Mouse (Mus musculus) ES-E14 (cell line): ENCODE results near the gene Tmx2. TPM values are rescaled to one million over a fixed set of nuclear protein-coding genes. Genes with fewer than 3 reads are reported as not detected.

Experiments
- DNase-seq: peaks from one replicate; pipeline ENCODE4 v3.0.0-alpha.2; 2013; ENCODE audit warnings: low read depth, low spot score
- H3K27ac ChIP-seq: 2 replicates; pipeline ENCODE4 v1.5.1; 2012; ENCODE audit warnings: low read depth, mild to moderate bottlenecking, low read length, moderate library complexity, mixed read lengths; ENCODE audit not compliant: poor library complexity, insufficient read depth, severe bottlenecking
- H3K36me3 ChIP-seq: 2 replicates; pipeline ENCODE4 v1.6.1; 2012; ENCODE audit warnings: mild to moderate bottlenecking, low read length, moderate library complexity, mixed read lengths; ENCODE audit not compliant: control insufficient read depth, poor library complexity, insufficient read depth, severe bottlenecking
- H3K4me1 ChIP-seq, 2 experiments: fragments of 150-350 bp in 1 of 2; sonication (generic) in 1 of 2; 2 replicates each; pipeline ENCODE4 v1.6.1; 2012; ENCODE audit warnings: low read length in 2 of 2, mild to moderate bottlenecking in 1 of 2, mixed read lengths in 1 of 2; ENCODE audit not compliant: control insufficient read depth in 2 of 2, insufficient read depth in 2 of 2, poor library complexity in 1 of 2
- H3K4me3 ChIP-seq, 2 experiments: fragments of 150-350 bp in 1 of 2; sonication (generic) in 1 of 2; 2 replicates each; pipeline ENCODE4 v1.5.1; 2012; ENCODE audit warnings: low read length in 2 of 2, low read depth in 1 of 2, mild to moderate bottlenecking in 1 of 2, mixed read lengths in 1 of 2; ENCODE audit not compliant: insufficient read depth in 1 of 2, poor library complexity in 1 of 2, severe bottlenecking in 1 of 2
- H3K9ac ChIP-seq: 2 replicates; pipeline ENCODE4 v1.6.1; 2012; ENCODE audit warnings: low read depth, mild to moderate bottlenecking, low read length, mixed read lengths; ENCODE audit not compliant: poor library complexity, insufficient read depth, severe bottlenecking
- H3K9me3 ChIP-seq: fragments of 150-350 bp; sonication (generic); 2 replicates; pipeline ENCODE4 v1.6.1; 2012; ENCODE audit warnings: low read depth, mild to moderate bottlenecking, low read length; ENCODE audit not compliant: control insufficient read depth, insufficient read depth
- CHD2 ChIP-seq: IDR thresholded peaks from 2 replicates; pipeline ENCODE4 v1.6.1; 2014; ENCODE audit warnings: mild to moderate bottlenecking, low read depth, low read length, inconsistent platforms
- HCFC1 ChIP-seq: IDR thresholded peaks from 2 replicates; pipeline ENCODE4 v1.6.1; 2012; ENCODE audit warnings: low read length, inconsistent platforms, borderline replicate concordance; ENCODE audit not compliant: insufficient read depth
- MAFK ChIP-seq: IDR thresholded peaks from 2 replicates; pipeline ENCODE4 v1.6.1; 2014; ENCODE audit warnings: mild to moderate bottlenecking, low read depth, low read length, inconsistent platforms; ENCODE audit not compliant: insufficient read depth
- ZC3H11A ChIP-seq: IDR thresholded peaks from 2 replicates; pipeline ENCODE4 v1.6.1; 2012; ENCODE audit warnings: low read depth, mild to moderate bottlenecking, inconsistent platforms, low read length, borderline replicate concordance
- ZNF384 ChIP-seq: IDR thresholded peaks from 2 replicates; pipeline ENCODE4 v1.6.1; 2012; ENCODE audit warnings: low read depth, low read length, inconsistent platforms
- in situ Hi-C, 2 experiments: fragments of 600-800 bp; cut with MboI; formaldehyde crosslinking; loops; one replicate each; pipeline ENCODE4 v1.15.1; 2025; ENCODE audit warnings: low sequenced_read_pairs in 2 of 2, inconsistent platforms in 1 of 2; ENCODE audit not compliant: unreplicated experiment in 2 of 2
- total RNA-seq: library from RNA; depleted of rRNA; stranded (reverse); fragments of 300-350 nt; gene quantifications from 2 replicates; pipeline ENCODE4 v1.2.3, GENCODE M21; 2012; rRNA removed

The Tmx2 gene
- total RNA-seq, 1 experiment, result 160 TPM

GRCm38 (mm10) chr2:84626366-84626975 lies 52.5 kb downstream of the Tmx2 start:
- Histone ChIP-seq H3K9me3 (no peaks in the 10 kb centered on the region), H3K27ac (no peak overlapping the region; the same call in 1 of the 2 replicates), H3K4me1 (peaks cover 0 to 16% of the 10 kb centered on the region in 2 experiments; a peak in 2 of 4 replicates), H3K4me3 (no peak overlapping the region), H3K9ac (no peak overlapping the region; the same call in 1 of the 2 replicates), H3K36me3 (peaks cover 2% of the 10 kb centered on the region; the same call in 1 of the 2 replicates)
- DNase-seq, result no peak
- in situ Hi-C loops, result no loop called here
- TF ChIP-seq ZC3H11A, result no peak
- TF ChIP-seq MAFK, result no peak
- TF ChIP-seq CHD2, result no peak
- no peak for TF ChIP-seq ZNF384
- no peak for TF ChIP-seq HCFC1

- in situ Hi-C loops, result no loop called here
- Histone ChIP-seq H3K36me3 (peaks cover 9% of the 10 kb centered on the region), H3K9me3 (no peaks in the 10 kb centered on the region), H3K27ac (peak overlapping the region; percentile 33; the same call in 1 of the 2 replicates), H3K9ac (peak overlapping the region; percentile 13; the same call in 1 of the 2 replicates), H3K4me3 (peak overlapping the region in 1 of 2 experiments; percentile 29; a peak in 1 of 4 replicates), H3K4me1 (peaks cover 0 to 16% of the 10 kb centered on the region in 2 experiments; a peak in 2 of 4 replicates)
- no peak for DNase-seq
- TF ChIP-seq MAFK, result no peak
- no peak for TF ChIP-seq HCFC1
- no peak for TF ChIP-seq ZNF384
- no peak for TF ChIP-seq ZC3H11A
- no peak for TF ChIP-seq CHD2
Observed at GRCm38 (mm10) chr2:84624201-84624600, 54.7 kb downstream of the Tmx2 start.

GRCm38 (mm10) chr2:84623428-84624119 lies 55.4 kb downstream of the Tmx2 start:
- Histone ChIP-seq H3K4me1 (peaks cover 0 to 16% of the 10 kb centered on the region in 2 experiments; a peak in 2 of 4 replicates), H3K9ac (no peak overlapping the region; the same call in 1 of the 2 replicates), H3K4me3 (peak overlapping the region in 1 of 2 experiments; percentile 29; a peak in 1 of 4 replicates), H3K27ac (no peak overlapping the region; the same call in 1 of the 2 replicates), H3K9me3 (no peaks in the 10 kb centered on the region), H3K36me3 (peaks cover 9% of the 10 kb centered on the region)
- no peak for DNase-seq
- no peak for TF ChIP-seq ZNF384
- no peak for TF ChIP-seq HCFC1
- TF ChIP-seq CHD2, result no peak
- no peak for TF ChIP-seq MAFK
- no peak for TF ChIP-seq ZC3H11A
- in situ Hi-C loops, result no loop called here

- Histone ChIP-seq H3K36me3 (peaks cover 9% of the 10 kb centered on the region), H3K4me3 (no peak overlapping the region), H3K9me3 (no peaks in the 10 kb centered on the region), H3K9ac (no peak overlapping the region), H3K4me1 (peaks cover 0 to 16% of the 10 kb centered on the region in 2 experiments; a peak in 2 of 4 replicates), H3K27ac (no peak overlapping the region; the same call in 1 of the 2 replicates)
- DNase-seq, result no peak
- TF ChIP-seq ZNF384 (no peak), HCFC1 (no peak), ZC3H11A (no peak), CHD2 (no peak), MAFK (no peak)
- in situ Hi-C loops, result no loop called here
Observed at GRCm38 (mm10) chr2:84622668-84623067, 56.3 kb downstream of the Tmx2 start.

Other genes starting within 250 kb of the Tmx2 start
- 80.4 and 110 TPM in 2 replicates for gene Tfpi, start 202.4 kb downstream of the Tmx2 start, total RNA-seq
- gene Ctnnd1, start 28.4 kb downstream of the Tmx2 start, total RNA-seq, result 48.2 and 51.5 TPM in 2 replicates
- gene Btbd18, start 20.1 kb downstream of the Tmx2 start, total RNA-seq, result 3.2 and 3.6 TPM in 2 replicates
- gene Selenoh, start 8.4 kb downstream of the Tmx2 start, total RNA-seq, result 546 and 589 TPM in 2 replicates
- gene Gm28635, start 1.1 kb downstream of the Tmx2 start, total RNA-seq, result 1.1 and 2.7 TPM in 2 replicates
- gene Med19, start 738 bp downstream of the Tmx2 start, total RNA-seq, result 17.1 and 31.4 TPM in 2 replicates
- 34.8 and 39.0 TPM in 2 replicates for gene Zdhhc5, start 36.0 kb upstream of the Tmx2 start, total RNA-seq
- 28.6 and 36.4 TPM in 2 replicates for gene Clp1, start 48.2 kb upstream of the Tmx2 start, total RNA-seq
- gene Ypel4, start 54.9 kb upstream of the Tmx2 start, total RNA-seq, result 0.89 and 1.8 TPM in 2 replicates
- gene Gm19426, start 64.5 kb upstream of the Tmx2 start, total RNA-seq, result 13.1 and 14.6 TPM in 2 replicates
- gene Serping1, start 96.3 kb upstream of the Tmx2 start, total RNA-seq, result 6.3 and 12.2 TPM in 2 replicates
- gene Ube2l6, start 119.7 kb upstream of the Tmx2 start, total RNA-seq, result 0.58 and 1.9 TPM in 2 replicates
- gene Smtnl1, start 143.5 kb upstream of the Tmx2 start, total RNA-seq, result 4.4 and 4.9 TPM in 2 replicates
- 60.2 and 73.5 TPM in 2 replicates for gene Timm10, start 147.9 kb upstream of the Tmx2 start, total RNA-seq
- gene Slc43a1, start 159.7 kb upstream of the Tmx2 start, total RNA-seq, result 30.2 and 47.0 TPM in 2 replicates
- gene Rtn4rl2, start 207.6 kb upstream of the Tmx2 start, total RNA-seq, result 0.79 and 0.80 TPM in 2 replicates